Mouse (Mus musculus) heart, embryonic 15.5 days (tissue): Measurements from ENCODE around the gene Lrrc29. TPM values are rescaled to one million over a fixed set of nuclear protein-coding genes. Genes with fewer than 3 reads are reported as not detected.

Experiments used
- ATAC-seq: fragments of 200-750 bp; cut with Nextera tagmentation; replicated peaks from 2 replicates; pipeline ENCODE4 v1.8.0; 2017; ENCODE audit warnings: low read depth, moderate TSS enrichment; ENCODE audit not compliant: insufficient number of reproducible peaks, insufficient read depth, low FRiP score
- H3K27ac ChIP-seq: fragments of 300-500 bp; sonication (generic); 2 replicates; pipeline ENCODE4 v1.5.1; 2015; ENCODE audit warnings: mild to moderate bottlenecking, inconsistent platforms
- H3K27me3 ChIP-seq: fragments of 300-500 bp; sonication (generic); 2 replicates; pipeline ENCODE4 v1.6.1; 2015; ENCODE audit warnings: inconsistent platforms
- H3K36me3 ChIP-seq: fragments of 300-500 bp; sonication (generic); 2 replicates; pipeline ENCODE4 v1.6.1; 2015; ENCODE audit warnings: mild to moderate bottlenecking, inconsistent platforms
- H3K4me1 ChIP-seq: fragments of 300-500 bp; sonication (generic); replicated peaks from 2 replicates; pipeline ENCODE4 v1.6.1; 2015; ENCODE audit warnings: inconsistent platforms
- H3K4me2 ChIP-seq: fragments of 300-500 bp; sonication (generic); 2 replicates; pipeline ENCODE4 v1.6.1; 2015; ENCODE audit warnings: inconsistent platforms, mild to moderate bottlenecking, moderate library complexity
- H3K4me3 ChIP-seq: fragments of 300-500 bp; sonication (generic); 2 replicates; pipeline ENCODE4 v1.5.1; 2015; ENCODE audit warnings: mild to moderate bottlenecking, inconsistent platforms
- H3K9ac ChIP-seq: fragments of 300-500 bp; sonication (generic); 2 replicates; pipeline ENCODE4 v1.6.1; 2015; ENCODE audit warnings: mild to moderate bottlenecking, inconsistent platforms
- H3K9me3 ChIP-seq: fragments of 300-500 bp; sonication (generic); replicated peaks from 2 replicates; pipeline ENCODE4 v1.6.1; 2016; ENCODE audit warnings: inconsistent platforms
- WGBS: fragments of 180-500 bp; shearing (Covaris S2); methylation state at CpG from one replicate; pipeline ENCODE4 v1.1.7; 2015; ENCODE audit warnings: mixed read lengths; 5-methylcytosine and 5-hydroxymethylcytosine counted together
- polyA plus RNA-seq: library from polyadenylated mRNA; unstranded; fragments of >200 nt; fragmentation: Nextera tagmentation; extraction: Ambion mirVana; gene quantifications from 2 replicates; pipeline ENCODE4 v1.2.1, GENCODE M21; 2015

Lrrc29 gene
- polyA plus RNA-seq, 1 experiment from 2014 or later: 0.62 TPM

DNA sequence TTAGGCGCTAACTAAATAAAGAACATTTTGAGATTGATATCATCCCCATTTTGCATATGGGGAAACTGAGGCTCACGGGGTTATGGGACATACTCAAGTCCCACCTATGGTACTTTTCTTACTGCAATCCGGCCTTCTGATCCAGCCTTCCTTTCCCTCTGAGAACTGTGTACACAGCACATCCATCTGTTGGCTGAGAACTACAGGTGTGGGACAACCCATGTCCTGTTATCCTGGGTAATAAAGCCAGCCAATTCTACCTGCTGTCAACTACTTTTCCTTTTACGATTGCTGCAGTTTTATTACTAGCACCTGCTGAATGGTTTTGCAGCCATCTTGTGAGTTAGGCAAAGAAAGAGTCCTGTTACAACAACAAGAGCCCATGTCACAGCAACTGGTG, 28.5 kb upstream of the Lrrc29 start:
- H3K4me3 ChIP-seq: no peak overlapping the region
- peaks cover 18% of the 10 kb centered on the region for H3K4me1 ChIP-seq
- H3K27me3 ChIP-seq: no peaks in the 10 kb centered on the region
- no peak for ATAC-seq
- WGBS: 91% methylated on average over 4 of the region's 4 CpGs
- H3K4me2 ChIP-seq: no peak overlapping the region
- H3K27ac ChIP-seq: no peak overlapping the region
- H3K9ac ChIP-seq: no peak overlapping the region
- no peaks in the 10 kb centered on the region for H3K36me3 ChIP-seq
- H3K9me3 ChIP-seq: no peaks in the 10 kb centered on the region

DNA sequence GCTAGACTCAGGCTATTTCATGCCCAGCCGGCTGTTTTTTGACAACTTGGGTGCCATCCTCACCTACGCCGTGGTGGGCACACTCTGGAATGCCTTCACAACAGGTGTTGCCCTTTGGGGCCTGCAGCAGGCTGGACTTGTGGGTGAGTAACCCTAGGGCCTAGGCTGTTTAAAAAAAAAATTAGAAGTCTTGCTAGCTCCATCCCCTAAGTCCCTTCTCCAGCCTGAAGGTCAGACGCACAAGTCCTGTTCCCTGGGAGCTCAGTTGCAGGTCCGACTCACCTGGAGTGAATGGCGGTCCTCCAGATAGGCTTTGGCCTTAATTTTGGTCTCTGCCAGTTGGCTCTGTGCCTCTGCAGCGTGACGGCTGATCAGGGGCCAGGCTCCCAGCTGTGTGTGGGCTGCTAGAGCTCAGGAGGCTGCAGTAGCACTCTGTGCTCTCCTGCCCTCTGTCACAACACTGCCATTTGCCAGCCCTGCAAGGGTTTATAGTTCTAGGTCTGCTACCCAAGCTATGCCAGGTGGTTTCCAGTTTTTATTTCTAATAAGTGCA, 27.6 kb upstream of the Lrrc29 start:
- Histone ChIP-seq H3K4me3 (no peak overlapping the region), H3K36me3 (no peaks in the 10 kb centered on the region), H3K27ac (no peak overlapping the region), H3K9me3 (no peaks in the 10 kb centered on the region), H3K27me3 (no peaks in the 10 kb centered on the region), H3K4me1 (peaks cover 25% of the 10 kb centered on the region), H3K9ac (no peak overlapping the region), H3K4me2 (no peak overlapping the region)
- 73% methylated on average over 8 of the region's 8 CpGs for WGBS
- no peak for ATAC-seq

DNA sequence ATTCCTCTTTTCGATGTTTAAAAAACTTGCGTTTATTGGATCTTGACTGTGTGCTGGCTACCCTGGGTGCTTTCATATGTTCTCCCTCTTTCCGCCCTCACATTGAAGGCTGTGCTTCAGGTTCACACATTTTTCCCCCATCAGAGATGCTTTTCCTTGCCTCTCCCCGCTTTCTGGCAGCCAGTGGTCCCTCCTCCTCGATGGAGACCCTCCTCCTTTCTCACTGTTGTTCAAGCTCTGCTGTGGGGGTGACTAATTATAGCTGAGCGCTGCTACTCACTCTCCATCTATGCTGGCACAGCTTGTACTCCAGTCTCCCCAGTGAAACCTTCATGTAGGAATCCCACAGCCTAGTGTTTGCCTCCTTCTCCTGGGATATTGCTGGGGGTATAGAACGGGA, 24.1 kb upstream of the Lrrc29 start:
- no peaks in the 10 kb centered on the region for H3K36me3 ChIP-seq
- WGBS: 27% methylated on average over 7 of the region's 7 CpGs
- H3K4me2 ChIP-seq: peak overlapping the region; percentile 97
- peaks cover 49% of the 10 kb centered on the region for H3K4me1 ChIP-seq
- no peak overlapping the region; the same call in 1 of the 2 replicates for H3K9ac ChIP-seq
- H3K9me3 ChIP-seq: no peaks in the 10 kb centered on the region
- no peak overlapping the region for H3K27ac ChIP-seq
- no peaks in the 10 kb centered on the region for H3K27me3 ChIP-seq
- peak overlapping the region; percentile 88 for H3K4me3 ChIP-seq
- no peak for ATAC-seq

DNA sequence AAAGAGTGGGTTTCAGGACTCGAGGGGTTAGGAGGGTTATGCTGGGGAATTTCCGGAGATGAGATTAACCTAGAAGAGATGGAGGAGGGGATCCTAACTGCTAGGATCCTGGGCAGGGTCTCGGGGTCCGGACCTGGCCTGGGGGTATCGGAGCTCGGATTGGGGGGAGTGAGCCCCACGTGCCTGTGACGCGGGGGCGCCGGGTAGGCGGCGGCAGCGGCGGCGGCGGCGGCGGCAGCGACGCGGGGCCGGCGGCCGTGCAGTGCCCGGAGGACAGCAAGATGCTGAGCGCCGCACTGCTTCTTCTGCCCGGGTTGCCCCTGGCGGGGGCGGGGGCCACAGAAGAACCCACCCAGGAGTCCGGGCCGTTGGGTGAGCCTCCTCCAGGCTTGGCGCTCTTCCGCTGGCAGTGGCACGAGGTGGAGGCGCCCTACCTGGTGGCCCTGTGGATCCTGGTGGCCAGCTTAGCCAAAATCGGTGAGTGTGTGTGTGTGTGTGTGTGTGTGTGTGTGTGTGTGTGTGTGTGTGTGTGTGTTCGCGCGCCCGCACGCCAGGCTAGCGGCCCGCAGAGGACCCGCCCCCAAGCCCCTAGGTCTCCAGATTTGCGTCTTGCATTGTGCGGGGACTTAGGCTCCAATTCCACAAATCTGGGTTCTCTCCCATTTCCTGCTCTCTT, 23.2 kb upstream of the Lrrc29 start:
- Histone ChIP-seq H3K4me2 (peak overlapping the region; percentile 97), H3K36me3 (no peaks in the 10 kb centered on the region), H3K4me1 (peaks cover 55% of the 10 kb centered on the region), H3K9me3 (no peaks in the 10 kb centered on the region), H3K27me3 (no peaks in the 10 kb centered on the region), H3K4me3 (peak overlapping the region; percentile 88), H3K27ac (peak overlapping the region; percentile 55; the same call in 1 of the 2 replicates), H3K9ac (peak overlapping the region; percentile 64)
- ATAC-seq: no peak
- under 1% methylated on average over 34 of the region's 48 CpGs for WGBS

DNA sequence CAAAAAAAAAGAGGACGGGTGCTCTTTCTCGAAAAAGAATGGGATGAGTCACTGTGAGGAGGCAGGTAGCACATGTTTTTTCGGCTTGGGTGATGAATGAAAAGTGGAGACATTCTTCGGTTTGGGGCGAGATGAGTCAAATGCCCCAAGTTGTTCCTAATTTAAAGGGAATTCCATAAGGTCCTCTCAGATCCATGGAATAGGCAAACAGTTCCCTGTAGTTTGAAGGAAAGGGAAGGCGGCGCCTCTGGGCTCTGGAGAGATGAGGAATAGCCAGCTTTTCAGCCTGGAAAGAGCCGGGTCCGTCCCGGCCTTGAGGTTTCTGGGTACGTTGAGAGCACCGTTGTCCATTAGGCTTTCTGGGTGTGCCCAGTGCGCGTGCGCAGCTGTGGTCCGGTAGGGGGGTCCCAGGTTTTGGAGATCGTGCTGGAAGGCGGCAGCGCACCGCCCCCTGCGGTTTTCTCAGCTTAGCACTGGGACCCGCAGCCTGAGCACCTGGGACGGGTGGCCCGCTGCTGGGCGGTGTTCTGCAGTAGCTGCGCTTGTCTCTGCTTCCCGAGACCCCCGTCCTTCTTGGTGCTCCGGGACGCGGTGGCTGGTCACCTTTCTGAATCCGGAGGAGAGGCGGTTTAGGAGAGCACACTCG, 22.5 kb upstream of the Lrrc29 start, which contains the start of gene Slc9a5:
Slc9a5 (plus strand) TSS at position 394 of the 646 bp plus-strand sequence.
- no peaks in the 10 kb centered on the region for H3K36me3 ChIP-seq
- ATAC-seq: no peak
- no peaks in the 10 kb centered on the region for H3K27me3 ChIP-seq
- peak within 1 kb of the TSS; percentile 88 for H3K4me3 ChIP-seq
- H3K9ac ChIP-seq: peak within 1 kb of the TSS; percentile 80
- H3K4me2 ChIP-seq: peak within 1 kb of the TSS; percentile 97
- H3K9me3 ChIP-seq: no peaks in the 10 kb centered on the region
- WGBS: under 1% methylated on average over 34 of the region's 34 CpGs
- H3K4me1 ChIP-seq: peaks cover 60% of the 10 kb centered on the region
- peak within 1 kb of the TSS; percentile 93 for H3K27ac ChIP-seq

DNA sequence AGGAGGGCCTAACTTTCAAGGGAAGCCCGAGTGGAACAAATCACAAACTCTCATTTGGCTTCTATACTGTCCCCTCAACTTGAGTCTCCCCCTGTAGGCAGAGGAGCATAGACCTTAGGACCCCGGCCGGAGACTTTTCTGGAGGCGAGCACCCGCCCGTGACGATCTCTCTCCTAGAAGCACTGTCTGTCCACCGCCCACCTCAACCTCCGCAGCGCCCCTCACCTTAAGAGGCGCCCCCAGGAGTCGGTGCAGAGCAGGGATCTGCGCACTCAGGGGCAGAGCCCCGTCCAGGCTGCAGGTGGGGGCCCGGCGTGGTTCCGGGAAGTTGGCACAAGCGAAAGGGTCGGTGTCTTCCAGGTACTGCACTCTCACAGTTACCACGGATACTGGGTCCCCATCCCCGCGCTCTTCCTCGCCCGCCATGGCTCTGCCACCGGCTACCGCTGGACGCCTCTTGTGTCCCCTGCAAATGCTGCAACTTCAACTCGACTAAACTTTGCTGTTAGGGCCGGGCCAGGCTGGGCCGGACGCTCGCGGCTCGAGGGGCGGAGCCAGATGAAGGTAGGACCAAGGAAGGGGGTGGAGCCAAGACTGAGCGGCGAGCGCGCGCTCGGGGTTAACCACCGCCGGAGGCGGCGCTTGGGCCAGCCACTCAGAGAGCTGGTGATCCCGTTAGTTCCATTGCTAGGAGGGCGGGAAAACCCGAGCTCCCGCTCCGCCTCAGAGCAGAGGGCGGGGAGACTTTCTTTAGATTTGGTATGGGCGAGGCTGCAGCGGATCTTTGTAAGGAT, 21.5 kb upstream of the Lrrc29 start, which contains the start of gene Fhod1:
Fhod1 (minus strand) TSS at position 526 of the 794 bp plus-strand sequence.
- H3K4me3 ChIP-seq: peak within 1 kb of the TSS; percentile 88
- H3K36me3 ChIP-seq: no peaks in the 10 kb centered on the region
- H3K9ac ChIP-seq: peak within 1 kb of the TSS; percentile 80
- peak within 1 kb of the TSS; percentile 97 for H3K4me2 ChIP-seq
- H3K27me3 ChIP-seq: no peaks in the 10 kb centered on the region
- H3K9me3 ChIP-seq: no peaks in the 10 kb centered on the region
- peak within 1 kb of the TSS; percentile 93 for H3K27ac ChIP-seq
- ATAC-seq: peak; percentile 87
- WGBS: under 1% methylated on average over 53 of the region's 53 CpGs
- peaks cover 60% of the 10 kb centered on the region for H3K4me1 ChIP-seq

DNA sequence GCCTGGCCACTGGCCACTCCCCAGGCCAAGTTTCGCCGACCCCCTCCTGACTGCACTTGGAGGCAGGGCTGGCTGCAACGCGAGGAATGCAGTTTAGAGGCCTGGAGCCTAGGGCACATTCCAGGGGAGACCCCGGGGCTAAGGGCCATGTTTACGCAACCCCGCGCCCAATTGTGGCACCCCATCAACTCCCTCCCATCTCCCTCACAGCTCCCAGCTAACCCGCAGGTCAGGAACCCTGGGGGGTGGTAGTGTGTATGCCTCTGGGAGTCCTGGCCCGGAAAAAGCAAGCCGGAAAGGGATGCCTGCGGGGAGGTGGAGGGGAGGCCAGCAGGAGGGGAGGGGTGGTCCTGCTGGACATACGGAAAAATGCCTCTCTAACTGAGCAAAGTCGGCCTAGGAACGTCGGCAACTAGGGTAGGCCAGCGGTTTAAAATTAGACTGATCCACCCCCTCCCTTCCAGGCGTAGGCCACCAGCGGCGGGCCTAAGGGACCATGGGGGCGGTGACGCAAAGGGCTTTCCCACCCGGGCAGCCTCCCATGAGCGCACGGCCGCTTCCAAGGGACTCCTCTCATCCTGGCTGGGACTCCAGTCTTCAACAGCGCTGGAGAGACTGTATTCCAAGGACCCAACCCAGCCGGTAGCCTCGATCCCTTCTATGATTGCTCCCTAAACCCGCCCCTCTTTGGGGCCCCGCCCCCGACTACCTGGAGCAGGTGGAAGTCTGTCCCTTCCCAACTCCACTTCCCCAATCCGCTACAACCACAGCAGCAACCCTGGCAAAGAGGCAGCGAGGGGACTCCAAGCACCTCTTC, 20.7 kb upstream of the Lrrc29 start:
- Histone ChIP-seq H3K9me3 (no peaks in the 10 kb centered on the region), H3K27ac (peak overlapping the region; percentile 93), H3K9ac (peak overlapping the region; percentile 80), H3K4me1 (peaks cover 62% of the 10 kb centered on the region), H3K27me3 (no peaks in the 10 kb centered on the region), H3K4me2 (peak overlapping the region; percentile 97), H3K4me3 (peak overlapping the region; percentile 88), H3K36me3 (no peaks in the 10 kb centered on the region)
- under 1% methylated on average over 34 of the region's 34 CpGs for WGBS
- peak; percentile 50 for ATAC-seq

DNA sequence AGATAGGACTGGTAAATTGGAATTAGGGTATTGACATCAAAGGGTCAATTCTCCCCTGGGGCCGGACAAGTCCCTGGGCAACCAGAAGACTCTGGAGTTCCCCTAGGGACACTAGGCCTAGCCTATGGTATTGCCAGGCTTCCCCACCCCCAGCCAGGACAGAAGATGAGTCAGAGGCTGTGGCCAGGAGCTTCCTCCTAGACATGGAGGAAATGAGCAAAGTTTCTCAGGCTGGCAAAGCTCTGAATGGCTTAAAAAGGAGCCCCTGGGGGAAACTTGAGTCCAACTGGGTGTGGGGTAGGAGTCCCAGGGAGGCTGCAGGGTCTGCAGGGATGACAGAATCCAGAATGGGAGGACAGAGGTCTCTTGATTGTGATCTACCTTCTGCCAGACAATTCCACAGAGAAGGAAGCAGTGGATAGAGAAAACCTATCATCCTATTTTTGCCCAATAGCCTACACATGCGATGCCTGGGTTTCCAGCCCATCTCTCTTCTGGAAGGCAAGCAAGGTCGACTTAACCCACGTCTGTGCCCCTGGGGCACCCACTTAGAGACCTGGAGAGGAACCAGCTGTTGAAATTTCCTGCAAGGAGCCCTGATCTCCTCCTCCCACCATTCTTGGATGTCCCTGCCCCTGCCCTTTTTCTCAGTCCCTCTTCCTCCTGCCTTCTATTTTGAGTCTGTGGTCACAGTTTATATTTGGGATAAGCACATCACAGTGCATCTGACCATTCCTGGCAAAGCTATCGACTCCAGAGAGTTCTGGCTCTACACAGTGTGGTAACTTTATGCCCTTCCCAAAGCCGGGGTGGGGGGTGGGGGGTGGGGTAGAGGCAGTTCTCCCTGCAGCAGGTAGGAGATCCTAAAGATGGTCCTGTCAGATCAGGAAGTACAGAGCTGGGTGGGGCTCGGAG, 19.2 kb upstream of the Lrrc29 start:
- Histone ChIP-seq H3K9ac (0 out of 2 replicates have a peak overlapping the region, but pooled peaks have one; percentile 20), H3K27ac (peak overlapping the region; percentile 43), H3K4me3 (peak overlapping the region; percentile 88; the same call in 1 of the 2 replicates), H3K4me1 (peaks cover 73% of the 10 kb centered on the region), H3K4me2 (peak overlapping the region; percentile 97), H3K27me3 (no peaks in the 10 kb centered on the region), H3K36me3 (no peaks in the 10 kb centered on the region), H3K9me3 (no peaks in the 10 kb centered on the region)
- no peak for ATAC-seq
- WGBS: 33% methylated on average over 7 of the region's 7 CpGs

DNA sequence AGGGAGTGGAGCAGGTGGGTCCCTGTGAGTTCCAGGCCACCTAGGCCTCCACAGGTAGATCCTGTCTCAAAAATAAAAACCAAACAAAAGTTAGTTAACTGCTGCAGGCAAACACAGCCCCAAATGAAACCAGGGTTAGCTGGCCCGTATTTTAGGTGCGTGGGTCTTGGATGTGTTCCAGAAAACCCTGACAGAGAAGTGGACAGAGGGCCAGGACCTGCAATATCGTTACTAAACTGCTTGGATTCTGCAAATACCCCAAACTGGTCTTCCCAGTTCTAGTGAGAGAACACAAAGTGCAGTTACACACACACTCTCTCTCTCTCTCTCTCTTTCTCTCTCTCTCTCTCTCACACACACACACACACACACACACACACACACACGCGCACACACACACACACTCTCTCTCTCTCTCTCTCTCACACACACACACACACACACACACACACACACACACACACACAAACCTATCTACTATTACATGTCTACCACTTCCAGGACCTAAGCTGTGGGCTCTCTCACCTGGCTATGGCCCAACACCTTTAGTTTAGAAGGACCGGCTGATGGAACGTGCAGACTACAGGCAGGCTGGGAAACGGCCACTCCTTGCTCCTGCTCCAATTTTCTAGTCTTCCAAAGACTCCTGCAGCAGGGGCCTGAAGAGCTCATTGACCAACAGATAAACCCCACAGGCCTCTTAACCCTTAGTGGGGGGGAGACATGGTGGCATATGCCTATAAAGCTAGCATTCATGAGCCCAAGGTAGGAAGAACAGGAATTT, 17.9 kb upstream of the Lrrc29 start:
- H3K27ac ChIP-seq: peak overlapping the region; percentile 31; the same call in 1 of the 2 replicates
- peak overlapping the region; percentile 17; the same call in 1 of the 2 replicates for H3K9ac ChIP-seq
- H3K9me3 ChIP-seq: no peaks in the 10 kb centered on the region
- WGBS: 50% methylated on average over 8 of the region's 8 CpGs
- peaks cover 73% of the 10 kb centered on the region for H3K4me1 ChIP-seq
- H3K4me3 ChIP-seq: no peak overlapping the region
- peak overlapping the region; percentile 97; the same call in 1 of the 2 replicates for H3K4me2 ChIP-seq
- H3K36me3 ChIP-seq: no peaks in the 10 kb centered on the region
- no peak for ATAC-seq
- no peaks in the 10 kb centered on the region for H3K27me3 ChIP-seq
